Mouse (Mus musculus): ENCODE measurements around the gene Gm17268. TPM values are rescaled to one million over a fixed set of nuclear protein-coding genes. Genes with fewer than 3 reads are reported as not detected.

The Gm17268 gene
- total RNA-seq, 2 experiments from 2014 or later, result not detected

GRCm38 (mm10) chr11:82032136-82032535, 6.2 kb downstream of the Gm17268 start:
- no peak for DNase-seq

GRCm38 (mm10) chr11:82030171-82030570, 8.2 kb downstream of the Gm17268 start:
- DNase-seq, result peak; percentile 16

- DNase-seq, result peak; percentile 57
Measured at GRCm38 (mm10) chr11:82023769-82024168, 14.6 kb downstream of the Gm17268 start.

- no peak for DNase-seq
Measured at GRCm38 (mm10) chr11:82022504-82023056, 15.8 kb downstream of the Gm17268 start.

- no peak for DNase-seq
Measured at GRCm38 (mm10) chr11:82021406-82021805, 17.0 kb downstream of the Gm17268 start.

- no peak for DNase-seq
Measured at GRCm38 (mm10) chr11:82019793-82020192, 18.6 kb downstream of the Gm17268 start.

- no peak for DNase-seq
Measured at GRCm38 (mm10) chr11:82019389-82019788, 19.0 kb downstream of the Gm17268 start.

GRCm38 (mm10) chr11:82016181-82016780, 22.1 kb downstream of the Gm17268 start:
- DNase-seq, result no peak

- DNase-seq, result no peak
Measured at GRCm38 (mm10) chr11:82015066-82015465, 23.3 kb downstream of the Gm17268 start.

GRCm38 (mm10) chr11:82013756-82014155, 24.6 kb downstream of the Gm17268 start:
- no peak for DNase-seq

GRCm38 (mm10) chr11:82011411-82012193, 26.8 kb downstream of the Gm17268 start:
- DNase-seq, result no peak

GRCm38 (mm10) chr11:82010115-82010514, 28.2 kb downstream of the Gm17268 start:
- no peak for DNase-seq

GRCm38 (mm10) chr11:82006796-82007423, 31.5 kb downstream of the Gm17268 start:
- peak; percentile 77 for DNase-seq

- DNase-seq, result no peak
Measured at GRCm38 (mm10) chr11:82004810-82005209, 33.6 kb downstream of the Gm17268 start.

GRCm38 (mm10) chr11:82000581-82000980, 37.8 kb downstream of the Gm17268 start:
- no peak for DNase-seq

- DNase-seq, result no peak
Measured at GRCm38 (mm10) chr11:81999469-81999868, 38.9 kb downstream of the Gm17268 start.

GRCm38 (mm10) chr11:81998646-81999045, 39.7 kb downstream of the Gm17268 start:
- DNase-seq, result no peak

- DNase-seq, result no peak
Measured at GRCm38 (mm10) chr11:81997085-81997484, 41.3 kb downstream of the Gm17268 start.

- peak; percentile 84 for DNase-seq
Measured at GRCm38 (mm10) chr11:81996172-81996841, 42.1 kb downstream of the Gm17268 start.

GRCm38 (mm10) chr11:81983146-81983545, 55.2 kb downstream of the Gm17268 start:
- peak; percentile 82 for DNase-seq

- DNase-seq, result no peak
Measured at GRCm38 (mm10) chr11:81982191-81982590, 56.2 kb downstream of the Gm17268 start.

Measured in adrenal gland, postnatal 10 days (tissue).